Mouse (Mus musculus) midbrain, embryonic 16.5 days (tissue): ENCODE measurements around the gene Lrp8. TPM values are rescaled to one million over a fixed set of nuclear protein-coding genes. Genes with fewer than 3 reads are reported as not detected.

Experiments
- ATAC-seq: fragments of 200-750 bp; cut with Nextera tagmentation; 2 replicates; pipeline ENCODE4 v1.8.0; 2017; ENCODE audit warnings: moderate TSS enrichment
- H3K27ac ChIP-seq: fragments of 300-500 bp; sonication (generic); 2 replicates; pipeline ENCODE4 v1.5.1; 2014; ENCODE audit warnings: mild to moderate bottlenecking, low read length, mixed read lengths
- H3K27me3 ChIP-seq: fragments of 300-500 bp; sonication (generic); 2 replicates; pipeline ENCODE4 v1.6.1; 2014; ENCODE audit warnings: low read depth, low read length, mixed read lengths; ENCODE audit not compliant: control insufficient read depth, insufficient read depth
- H3K36me3 ChIP-seq: fragments of 300-500 bp; sonication (generic); 2 replicates; pipeline ENCODE4 v1.6.1; 2014; ENCODE audit warnings: mild to moderate bottlenecking, low read length, moderate library complexity, mixed read lengths; ENCODE audit not compliant: control insufficient read depth, insufficient read depth
- H3K4me1 ChIP-seq: fragments of 300-500 bp; sonication (generic); 2 replicates; pipeline ENCODE4 v1.6.1; 2014; ENCODE audit warnings: mild to moderate bottlenecking, low read length, mixed read lengths; ENCODE audit not compliant: control insufficient read depth, insufficient read depth
- H3K4me2 ChIP-seq: fragments of 300-500 bp; sonication (generic); 2 replicates; pipeline ENCODE4 v1.6.1; 2014; ENCODE audit warnings: mild to moderate bottlenecking, low read length, mixed read lengths
- H3K4me3 ChIP-seq: fragments of 300-500 bp; sonication (generic); 2 replicates; pipeline ENCODE4 v1.5.1; 2014; ENCODE audit warnings: low read depth, mild to moderate bottlenecking, low read length, moderate library complexity, mixed read lengths
- H3K9ac ChIP-seq: fragments of 300-500 bp; sonication (generic); 2 replicates; pipeline ENCODE4 v1.6.1; 2014; ENCODE audit warnings: low read depth, low read length, mixed read lengths
- H3K9me3 ChIP-seq: fragments of 300-500 bp; sonication (generic); replicated peaks from 2 replicates; pipeline ENCODE4 v1.6.1; 2014; ENCODE audit warnings: mild to moderate bottlenecking, low read length, mixed read lengths; ENCODE audit not compliant: control insufficient read depth, poor library complexity, severe bottlenecking
- WGBS: fragments of 180-500 bp; shearing (Covaris S2); extraction: QIAGEN DNeasy Blood & Tissue Kit; methylation state at CpG from one replicate; pipeline ENCODE4 v1.1.7; 2014; 5-methylcytosine and 5-hydroxymethylcytosine counted together
- polyA plus RNA-seq: library from polyadenylated mRNA; unstranded; fragments of >200 nt; fragmentation: Nextera tagmentation; extraction: Ambion mirVana; gene quantifications from 2 replicates; pipeline ENCODE4 v1.2.1, GENCODE M21; 2015

Lrp8 gene
- polyA plus RNA-seq, 1 experiment from 2014 or later, result 44.4 TPM

DNA sequence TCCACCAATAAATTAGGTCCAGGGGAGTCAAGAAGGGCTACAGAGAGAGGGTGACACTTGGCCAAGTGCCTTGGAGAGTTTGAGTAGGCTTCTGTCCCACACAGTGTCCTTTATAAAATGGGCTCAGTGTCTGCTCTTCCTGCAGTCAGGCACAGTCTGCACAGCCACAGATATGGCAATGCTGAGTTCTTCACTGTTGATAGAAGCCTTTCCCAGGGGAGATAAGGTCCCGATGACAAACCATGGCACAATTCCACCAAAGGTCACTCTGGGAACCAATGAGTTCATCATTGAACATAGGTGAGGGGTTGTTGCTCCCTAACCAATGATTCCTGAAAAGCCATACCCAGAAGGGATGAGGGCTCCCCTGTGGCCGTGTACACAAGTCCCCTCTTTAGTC is 27.2 kb upstream of the Lrp8 start:
- Histone ChIP-seq H3K27ac (no peak overlapping the region), H3K9me3 (no peaks in the 10 kb centered on the region), H3K9ac (no peak overlapping the region), H3K27me3 (no peaks in the 10 kb centered on the region), H3K4me1 (peaks cover 5% of the 10 kb centered on the region; the same call in 1 of the 2 replicates), H3K4me3 (no peak overlapping the region), H3K4me2 (no peak overlapping the region), H3K36me3 (no peaks in the 10 kb centered on the region)
- ATAC-seq, result no peak
- 81% methylated on average over 2 of the region's 2 CpGs for WGBS

DNA sequence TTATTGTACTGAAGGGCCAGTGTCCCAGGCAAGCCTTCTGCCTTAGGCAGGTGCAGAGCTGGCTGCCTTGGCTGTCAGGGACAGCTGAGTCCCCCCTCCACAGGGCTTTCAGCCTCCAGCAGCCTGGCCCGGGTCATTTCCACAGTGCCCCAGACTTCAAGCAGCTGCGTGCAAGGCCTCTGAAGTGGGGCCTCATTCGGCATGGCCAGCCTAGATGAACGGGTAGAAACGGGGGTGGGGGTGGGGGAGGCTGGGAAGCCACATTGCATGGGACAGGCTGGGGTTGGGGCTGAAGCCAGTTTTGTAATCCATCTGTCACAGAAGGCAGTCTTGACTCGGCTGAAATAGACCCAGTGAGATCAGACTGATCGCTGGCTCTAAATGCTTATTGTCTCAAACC is 26.4 kb upstream of the Lrp8 start:
- Histone ChIP-seq H3K9ac (no peak overlapping the region), H3K9me3 (no peaks in the 10 kb centered on the region), H3K27me3 (no peaks in the 10 kb centered on the region), H3K4me3 (no peak overlapping the region), H3K27ac (no peak overlapping the region), H3K4me1 (peaks cover 11% of the 10 kb centered on the region), H3K36me3 (no peaks in the 10 kb centered on the region), H3K4me2 (no peak overlapping the region)
- WGBS, result 13% methylated on average over 7 of the region's 7 CpGs
- ATAC-seq, result peak; percentile 57; the same call in 1 of the 2 replicates

DNA sequence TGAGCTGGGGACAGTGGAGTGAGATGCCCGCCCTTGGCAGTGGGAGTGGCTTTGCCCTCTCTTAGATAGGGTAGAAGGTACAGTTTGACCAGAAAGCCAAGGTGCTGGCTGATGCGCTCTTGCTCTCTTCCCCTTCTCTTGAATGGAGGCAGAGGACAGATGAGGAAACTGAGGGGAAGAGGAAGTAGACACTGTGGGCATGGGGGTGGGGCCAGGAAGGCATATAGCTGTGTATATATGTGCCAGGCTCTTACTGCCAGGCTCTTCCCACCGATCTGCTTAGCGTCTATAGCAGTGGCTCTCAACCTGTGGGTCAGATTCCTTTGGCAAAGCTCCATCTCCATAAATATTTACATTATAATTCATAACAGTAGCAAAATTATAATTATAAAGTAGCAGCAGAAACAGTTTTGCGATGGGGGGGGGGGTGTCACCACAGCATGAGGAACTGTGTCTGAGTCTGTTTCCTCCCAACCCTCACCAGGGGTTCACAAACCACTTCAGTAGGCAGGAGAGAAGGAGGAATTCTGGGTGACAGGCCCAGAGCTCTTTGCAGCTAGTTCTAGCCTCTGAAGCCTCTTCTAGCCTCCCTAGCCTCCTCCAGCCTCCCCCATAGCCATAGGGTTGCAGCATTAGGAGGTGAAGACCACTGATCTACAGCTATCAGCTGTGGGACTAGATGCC is 24.9 kb upstream of the Lrp8 start:
- H3K4me1 ChIP-seq, result peaks cover 11% of the 10 kb centered on the region
- H3K27me3 ChIP-seq, result no peaks in the 10 kb centered on the region
- no peak overlapping the region for H3K4me2 ChIP-seq
- no peak overlapping the region for H3K9ac ChIP-seq
- no peaks in the 10 kb centered on the region for H3K9me3 ChIP-seq
- H3K36me3 ChIP-seq, result no peaks in the 10 kb centered on the region
- no peak overlapping the region for H3K27ac ChIP-seq
- H3K4me3 ChIP-seq, result no peak overlapping the region
- no peak for ATAC-seq
- 90% methylated on average over 5 of the region's 5 CpGs for WGBS

DNA sequence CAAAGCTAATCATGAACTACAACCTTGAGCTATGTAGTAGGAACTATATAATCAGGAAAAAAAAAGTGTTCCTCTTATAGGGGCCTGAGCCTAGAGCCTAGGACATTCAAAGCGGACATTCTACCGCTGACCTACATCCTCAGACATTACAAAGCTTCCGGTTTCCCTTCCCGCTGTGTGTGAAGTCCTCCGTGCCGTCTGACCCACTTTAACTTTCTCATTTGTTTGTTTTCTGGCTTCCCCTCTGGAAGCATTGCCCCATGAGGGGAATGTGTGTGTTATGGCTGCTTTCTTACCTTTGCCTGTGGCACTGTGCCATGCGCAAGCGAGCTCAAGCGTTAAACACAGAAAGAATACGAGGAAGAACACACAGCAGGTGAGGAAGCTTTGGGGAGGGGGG is 18.5 kb upstream of the Lrp8 start:
- H3K36me3 ChIP-seq, result no peaks in the 10 kb centered on the region
- no peaks in the 10 kb centered on the region for H3K9me3 ChIP-seq
- WGBS, result 59% methylated on average over 10 of the region's 10 CpGs
- peaks cover 13% of the 10 kb centered on the region for H3K4me1 ChIP-seq
- H3K27me3 ChIP-seq, result no peaks in the 10 kb centered on the region
- H3K4me2 ChIP-seq, result no peak overlapping the region
- no peak overlapping the region for H3K27ac ChIP-seq
- ATAC-seq, result no peak
- H3K9ac ChIP-seq, result no peak overlapping the region
- no peak overlapping the region for H3K4me3 ChIP-seq

DNA sequence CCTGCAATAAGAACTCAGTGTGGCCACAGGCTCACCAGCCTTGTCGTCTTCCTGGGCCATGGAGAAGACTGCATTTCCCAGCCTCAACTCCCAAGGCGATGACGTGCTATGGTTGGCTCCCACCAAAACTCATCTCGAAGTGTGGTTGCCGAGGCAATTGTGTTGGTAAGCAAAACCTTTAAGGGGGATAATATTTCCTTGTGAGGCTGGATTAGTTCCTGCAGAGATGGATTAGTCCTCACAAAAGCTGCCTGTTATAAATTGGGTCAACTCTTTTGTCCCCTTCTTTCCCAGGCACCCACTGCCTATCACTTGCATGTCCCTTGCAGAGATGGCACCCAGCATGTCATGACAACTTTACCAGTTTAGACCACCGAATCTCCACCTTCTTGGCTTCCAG is 13.2 kb upstream of the Lrp8 start:
- Histone ChIP-seq H3K4me1 (0 out of 2 replicates have a peak, but pooled peaks cover 2% of the 10 kb centered on the region), H3K4me2 (no peak overlapping the region), H3K4me3 (no peak overlapping the region), H3K27ac (no peak overlapping the region), H3K9me3 (no peaks in the 10 kb centered on the region), H3K9ac (no peak overlapping the region), H3K36me3 (no peaks in the 10 kb centered on the region), H3K27me3 (no peaks in the 10 kb centered on the region)
- ATAC-seq, result no peak
- WGBS, result 55% methylated on average over 6 of the region's 6 CpGs

DNA sequence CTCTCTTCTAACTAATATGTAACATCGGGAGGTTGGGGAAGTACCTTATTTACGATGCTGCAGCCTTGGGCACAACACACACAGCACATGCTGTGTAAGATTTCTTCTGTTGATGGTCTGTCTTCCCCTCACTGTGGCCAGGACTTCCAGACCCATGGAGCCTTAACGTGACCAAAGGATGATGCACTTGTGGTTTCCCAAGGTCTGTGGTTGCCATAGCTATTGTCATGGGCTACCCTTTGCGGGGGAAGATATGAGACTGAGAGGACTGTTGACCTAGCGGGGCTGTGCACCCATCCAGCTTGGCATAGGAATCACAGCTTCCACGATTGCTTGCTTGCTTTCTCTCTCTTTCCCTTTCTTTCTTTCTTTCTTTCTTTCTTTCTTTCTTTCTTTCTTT is 1.3 kb upstream of the Lrp8 start:
- no peaks in the 10 kb centered on the region for H3K27me3 ChIP-seq
- no peaks in the 10 kb centered on the region for H3K9me3 ChIP-seq
- ATAC-seq, result no peak
- no peak overlapping the region; the same call in 1 of the 2 replicates for H3K4me2 ChIP-seq
- whole genome bisulfite sequencing, result 80% methylated on average over 6 of the region's 6 CpGs
- H3K27ac ChIP-seq, result peak overlapping the region; percentile 69
- H3K4me3 ChIP-seq, result no peak overlapping the region
- peaks cover 29% of the 10 kb centered on the region for H3K4me1 ChIP-seq
- H3K9ac ChIP-seq, result no peak overlapping the region
- H3K36me3 ChIP-seq, result no peaks in the 10 kb centered on the region

DNA sequence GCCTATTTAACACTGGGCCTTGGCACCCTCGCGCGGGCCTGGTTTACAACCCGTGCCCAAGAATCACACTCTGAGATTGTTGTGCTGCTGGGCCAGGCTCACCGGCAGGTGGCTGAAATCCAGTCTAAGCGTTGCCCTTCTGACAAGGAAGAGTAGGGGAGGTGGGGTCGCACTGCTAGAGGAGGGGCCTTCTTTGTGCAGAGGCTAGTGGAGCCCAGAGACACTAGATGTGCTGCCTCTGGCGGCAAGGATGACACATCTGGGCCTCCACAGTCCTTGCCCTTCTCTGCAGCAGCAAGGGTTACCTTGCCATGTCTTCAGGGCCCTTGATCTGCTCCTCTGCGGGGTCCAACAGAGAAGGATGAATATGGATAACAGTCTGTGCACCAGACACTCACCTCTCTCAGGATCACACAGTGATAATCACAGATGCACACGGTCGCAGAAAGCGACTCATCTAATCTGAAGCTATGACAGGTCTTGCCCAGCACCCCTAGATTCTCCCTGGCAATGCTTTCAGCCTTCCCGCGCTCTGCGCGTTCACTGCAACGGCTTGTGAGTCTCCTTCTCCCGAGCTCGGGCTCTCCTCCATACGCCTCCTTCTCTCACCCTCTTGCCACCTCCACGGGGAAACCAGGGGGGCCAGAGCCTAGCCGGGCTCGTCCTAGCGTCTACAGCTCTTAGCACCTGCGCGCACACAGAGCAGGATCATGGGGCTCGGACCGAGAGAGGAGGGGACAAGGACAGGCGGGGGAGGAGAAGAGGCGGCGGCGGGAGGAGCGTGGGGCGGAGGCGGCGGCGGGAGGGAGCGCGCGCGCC is 486 bp upstream of the Lrp8 start:
- peak; percentile 89 for ATAC-seq
- no peaks in the 10 kb centered on the region for H3K36me3 ChIP-seq
- H3K4me3 ChIP-seq, result peak overlapping the region; percentile 55
- peak overlapping the region; percentile 78 for H3K4me2 ChIP-seq
- peaks cover 35% of the 10 kb centered on the region for H3K4me1 ChIP-seq
- H3K27me3 ChIP-seq, result no peaks in the 10 kb centered on the region
- under 1% methylated on average over 34 of the region's 41 CpGs for WGBS
- H3K9me3 ChIP-seq, result no peaks in the 10 kb centered on the region
- peak overlapping the region; percentile 99 for H3K27ac ChIP-seq
- H3K9ac ChIP-seq, result peak overlapping the region; percentile 95

DNA sequence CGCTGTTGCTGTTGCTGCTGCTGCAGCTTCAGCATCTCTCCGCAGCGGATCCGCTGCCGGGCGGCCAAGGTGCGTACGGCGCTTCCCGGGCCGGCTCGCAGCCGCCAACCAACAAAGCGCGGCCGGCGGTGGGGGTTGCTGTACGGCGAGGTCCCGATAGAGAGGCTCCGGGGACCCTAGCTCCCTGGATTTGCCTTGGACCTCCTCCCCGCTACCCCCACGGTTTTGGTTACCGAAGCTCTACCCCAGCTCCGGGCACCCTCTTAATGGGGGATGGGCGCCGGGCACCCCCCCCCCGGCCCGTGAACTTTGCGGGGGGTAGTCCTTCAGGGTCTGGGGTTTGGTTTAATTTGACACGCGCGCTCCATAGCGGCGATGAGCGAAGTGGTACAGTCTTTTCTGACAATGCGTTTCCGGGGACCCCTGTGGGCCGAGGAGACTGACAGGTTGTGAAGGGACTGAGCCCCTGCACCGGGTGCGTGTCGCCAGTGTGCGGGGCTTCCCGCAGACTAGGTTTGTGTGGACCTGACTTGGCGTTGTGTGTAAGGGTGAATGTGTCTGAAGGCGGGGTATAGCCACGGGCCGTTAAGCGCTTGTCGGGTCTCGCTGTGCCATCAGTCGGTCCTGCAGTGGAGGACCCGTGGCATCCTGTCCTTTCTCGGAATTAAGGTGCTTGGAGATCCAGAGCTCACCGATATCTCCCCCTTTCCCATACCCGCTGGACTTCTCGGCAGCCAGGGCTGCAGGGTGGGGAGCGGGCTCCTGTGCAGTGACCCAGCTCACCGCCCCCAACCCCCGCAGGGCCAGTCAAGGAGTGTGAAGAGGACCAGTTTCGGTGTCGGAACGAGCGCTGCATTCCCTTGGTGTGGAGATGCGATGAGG is 630 bp downstream of the Lrp8 start:
- Histone ChIP-seq H3K4me1 (peaks cover 44% of the 10 kb centered on the region), H3K9me3 (no peaks in the 10 kb centered on the region), H3K36me3 (no peaks in the 10 kb centered on the region), H3K4me3 (peak overlapping the region; percentile 55), H3K9ac (peak overlapping the region; percentile 95), H3K27me3 (no peaks in the 10 kb centered on the region), H3K27ac (peak overlapping the region; percentile 99), H3K4me2 (peak overlapping the region; percentile 78)
- ATAC-seq, result peak; percentile 22
- WGBS, result under 1% methylated on average over 62 of the region's 65 CpGs
